Mouse (Mus musculus): ENCODE measurements at regions not wholly inside any gene's neighbourhood (a gene's known extent, or its start where the extent isn't known, plus 50 kb on each side); places are given as distances from the start of the nearest gene placed in this dataset.
A peak's percentile ranks its signal among the peaks of the same experiment; 100 is the strongest.

DNA sequence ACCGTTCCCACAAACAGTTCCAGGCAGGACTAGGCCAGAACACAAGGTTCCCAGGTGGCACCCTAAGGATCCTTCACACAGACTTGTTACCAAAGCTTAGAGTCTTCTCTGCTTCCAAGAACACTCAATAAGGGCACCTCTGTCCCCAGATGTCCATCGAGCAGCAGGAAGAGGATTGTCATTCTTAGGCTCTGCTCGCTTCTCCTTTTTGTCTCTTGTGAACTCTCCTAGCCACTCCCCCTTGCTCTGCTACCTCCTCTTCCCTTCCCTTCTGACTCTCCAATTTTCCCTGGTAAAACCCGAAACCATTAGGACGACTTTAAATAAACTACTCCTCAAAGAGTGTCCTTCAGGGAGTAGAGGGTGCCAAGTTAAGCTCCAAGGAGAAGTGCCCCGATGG, 124.4 kb upstream of the Pja1 start:
- intact Hi-C loops (cut with DNase I): no loop called here
- DNase-seq: no peak

GRCm38 (mm10) chrX:99593872-99594487, 122.9 kb upstream of the Pja1 start:
- no peak for DNase-seq
- intact Hi-C loops (cut with DNase I): no loop called here

GRCm38 (mm10) chrX:99592980-99593379, 121.9 kb upstream of the Pja1 start:
- intact Hi-C loops (cut with DNase I): no loop called here
- DNase-seq: no peak

DNA sequence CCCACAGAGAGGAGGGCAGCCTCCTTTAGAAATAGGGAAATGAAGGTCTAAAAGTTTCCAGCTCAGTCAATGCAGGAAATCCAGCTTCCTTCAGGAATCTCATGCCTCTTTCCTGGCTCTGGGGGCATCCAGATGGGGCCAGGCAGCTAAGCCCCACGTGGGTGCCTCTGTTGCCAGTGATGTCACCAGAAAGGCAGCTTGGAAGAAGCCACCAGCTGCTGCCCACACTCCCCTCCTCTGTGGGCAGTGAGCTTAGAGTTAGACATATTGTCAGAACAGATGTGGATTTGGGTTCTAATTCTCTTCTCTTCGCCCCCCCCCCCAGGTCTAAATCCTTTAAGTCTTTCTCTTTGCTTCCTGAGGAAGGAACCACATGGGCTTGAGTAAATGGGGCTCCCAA, 116.2 kb upstream of the Pja1 start:
- intact Hi-C loops (cut with DNase I): no loop called here
- no peak for DNase-seq

DNA sequence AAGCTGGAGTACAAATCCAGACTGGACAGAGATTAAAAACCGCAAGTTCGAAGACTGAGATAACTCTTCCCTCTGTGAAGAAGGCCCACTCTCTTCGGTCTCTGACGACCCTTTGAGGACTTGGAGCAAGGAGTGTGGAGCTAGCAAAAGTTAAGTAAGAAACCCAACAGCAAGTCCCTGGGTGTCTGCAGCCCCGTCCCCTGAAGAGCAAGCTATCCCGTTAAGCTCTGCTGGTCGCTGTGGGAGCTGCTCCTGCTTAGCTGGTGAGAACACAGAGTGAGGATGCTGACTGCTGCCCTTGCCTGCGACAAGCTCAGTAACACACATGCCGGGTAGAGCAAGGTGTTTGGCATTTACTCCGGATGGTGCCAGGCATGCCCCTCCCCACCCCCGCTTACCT, 115.2 kb upstream of the Pja1 start:
- no peak for DNase-seq
- intact Hi-C loops (cut with DNase I): no loop called here

GRCm38 (mm10) chrX:99585703-99586102, 114.6 kb upstream of the Pja1 start:
- no peak for DNase-seq
- intact Hi-C loops (cut with DNase I): no loop called here

DNA sequence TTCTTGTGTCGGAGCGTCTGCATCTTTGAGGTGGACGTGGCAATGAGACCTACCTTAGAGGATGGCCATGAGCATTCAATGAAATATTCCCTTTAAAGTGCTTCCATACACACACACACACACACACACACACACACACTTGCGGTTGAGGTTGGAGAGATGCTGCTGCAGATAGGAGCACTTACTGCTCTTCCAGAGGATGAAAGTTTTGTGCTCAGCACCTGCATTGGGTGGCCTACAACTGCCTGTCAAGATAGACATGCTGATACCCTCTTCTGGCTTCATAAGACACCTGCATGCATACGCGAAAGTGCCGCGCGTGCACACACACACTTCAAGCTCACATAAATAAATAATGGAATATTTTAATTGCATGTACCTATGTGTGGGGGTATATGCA, 111.5 kb upstream of the Pja1 start:
- no peak for DNase-seq
- intact Hi-C loops (cut with DNase I): no loop called here

DNA sequence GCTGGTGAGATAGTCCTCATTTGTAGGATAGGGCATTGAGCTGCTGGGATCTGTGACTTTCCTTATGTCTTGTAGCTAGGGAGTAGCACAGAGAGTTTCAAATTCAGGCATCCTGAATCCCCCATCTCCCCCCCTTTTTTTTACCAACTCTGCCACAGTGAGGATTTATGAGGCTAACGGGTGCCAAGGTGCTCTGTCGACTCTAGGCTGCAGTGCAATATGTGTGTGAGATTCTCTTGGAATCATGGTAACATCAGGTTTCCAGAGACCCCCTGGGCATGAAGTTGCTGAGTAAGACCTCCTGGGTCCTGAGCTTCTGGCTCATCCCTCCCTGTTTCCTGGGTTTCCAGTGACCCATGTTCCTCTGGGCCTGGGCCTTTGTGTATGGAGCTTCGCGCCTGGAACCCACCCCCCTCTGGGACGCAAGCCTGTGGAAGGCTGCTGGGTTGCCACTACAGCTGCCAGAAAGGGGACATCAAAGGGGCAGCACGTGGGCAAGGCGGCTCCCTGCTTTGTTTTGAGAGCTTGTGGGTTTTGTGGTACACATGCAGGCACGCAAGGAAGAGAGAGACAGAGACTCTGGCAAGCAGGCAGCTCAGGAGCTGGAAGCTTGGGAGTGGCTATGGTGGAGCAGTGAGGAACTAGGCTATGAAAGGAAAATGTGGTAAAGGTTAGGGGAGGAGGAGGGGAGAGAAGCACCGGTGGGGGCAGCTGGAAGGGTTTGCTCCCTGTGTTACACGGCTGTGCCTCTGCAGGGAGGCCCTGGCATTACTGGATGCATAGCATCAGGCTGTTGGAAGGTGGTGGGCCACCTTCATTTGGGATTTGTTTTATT, 110.8 kb upstream of the Pja1 start:
- intact Hi-C loops (cut with DNase I): no loop called here
- no peak for DNase-seq

DNA sequence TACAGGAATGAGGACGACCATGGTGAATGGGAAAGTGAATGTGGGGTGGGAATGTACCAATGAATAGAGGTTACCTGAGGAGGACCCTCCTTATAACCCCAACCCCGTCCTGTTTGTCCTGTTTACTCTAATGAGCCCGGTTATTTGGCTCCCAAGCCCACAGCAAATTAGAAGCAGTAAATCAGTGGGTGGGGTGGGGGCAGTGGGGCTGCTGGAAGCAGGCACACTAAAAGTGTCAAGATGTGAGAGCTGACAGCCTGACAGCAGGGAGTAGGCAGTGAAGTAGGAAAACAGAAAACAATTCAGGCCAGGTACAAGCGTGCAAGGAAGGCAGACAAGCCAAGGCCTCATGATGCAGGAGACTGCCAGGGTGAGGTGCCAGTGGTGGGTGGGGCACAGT, 108.1 kb upstream of the Pja1 start:
- intact Hi-C loops (cut with DNase I): no loop called here
- DNase-seq: no peak

GRCm38 (mm10) chrX:99578796-99579195, 107.7 kb upstream of the Pja1 start:
- intact Hi-C loops (cut with DNase I): no loop called here
- DNase-seq: no peak

- DNase-seq: no peak
- intact Hi-C loops (cut with DNase I): loop anchor here (2.0 kb wide), 1 partner anchor 438 kb away; the partner anchor contains the start of gene Efnb1
These were observed 104.0 kb upstream of the Pja1 start for GRCm38 (mm10) chrX:99575105-99575504.

DNA sequence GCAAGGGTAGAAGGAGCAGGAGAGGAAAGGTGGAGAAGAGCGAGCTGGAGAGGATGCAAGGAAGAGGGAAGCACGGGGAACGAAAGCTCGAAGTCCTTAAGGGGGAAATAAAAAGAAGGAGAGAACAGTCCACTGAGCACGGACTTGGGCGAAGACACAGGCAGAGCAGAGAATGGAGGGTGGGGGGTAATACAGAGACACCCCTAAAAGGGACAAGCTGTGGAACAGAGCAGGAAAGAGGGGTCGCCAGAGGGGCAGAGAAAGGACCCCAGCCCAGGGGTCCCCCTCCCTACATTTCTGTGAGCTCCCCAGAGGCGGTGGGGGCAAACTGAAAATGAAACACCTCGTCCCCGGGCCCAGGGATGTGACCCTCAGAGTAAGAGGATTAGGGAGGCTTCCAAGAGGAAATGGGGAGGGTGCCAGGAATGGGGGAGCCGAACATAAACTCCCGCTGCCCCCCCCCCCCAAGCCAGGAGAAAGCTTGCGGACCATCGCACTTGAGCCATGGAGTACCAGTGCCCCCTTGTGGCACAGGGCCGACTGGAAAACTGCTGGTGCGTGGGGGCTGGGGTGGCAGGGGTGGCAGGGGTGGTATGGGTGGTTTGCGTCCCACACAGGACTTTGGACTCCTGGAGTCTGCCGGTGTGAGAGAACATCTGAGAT, 103.5 kb upstream of the Pja1 start:
- DNase-seq: peak; percentile 81
- intact Hi-C loops (cut with DNase I): loop anchor here (2.0 kb wide), 1 partner anchor 438 kb away; the partner anchor contains the start of gene Efnb1

- intact Hi-C loops (cut with DNase I): no loop called here
- no peak for DNase-seq
These were observed 99.1 kb upstream of the Pja1 start for GRCm38 (mm10) chrX:99570161-99570560.

DNA sequence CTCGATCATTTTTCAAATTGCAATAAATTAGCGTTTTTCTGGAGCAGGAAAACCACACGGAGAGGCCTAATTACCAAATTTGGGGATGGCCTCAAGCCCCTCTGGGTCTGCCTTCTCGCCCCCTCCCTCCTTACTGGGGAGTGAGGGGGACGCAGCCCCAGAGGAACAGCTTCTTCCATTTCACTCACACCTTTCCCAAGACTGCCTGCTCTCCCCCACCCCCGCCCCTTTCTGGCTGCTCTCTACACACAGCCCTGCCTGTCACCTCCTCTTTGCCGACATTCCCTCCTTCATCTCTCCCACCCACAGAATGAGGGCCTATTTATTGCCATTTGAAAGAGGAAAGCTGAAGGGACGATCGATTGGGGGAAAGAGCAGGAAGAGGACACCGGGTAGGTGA, 97.2 kb upstream of the Pja1 start:
- intact Hi-C loops (cut with DNase I): no loop called here
- no peak for DNase-seq

- no peak for DNase-seq
- intact Hi-C loops (cut with DNase I): no loop called here
These were observed 96.5 kb upstream of the Pja1 start for GRCm38 (mm10) chrX:99567367-99568164.

GRCm38 (mm10) chrX:99561995-99562394, 90.9 kb upstream of the Pja1 start:
- peak; percentile 59 for DNase-seq
- intact Hi-C loops (cut with DNase I): no loop called here

DNA sequence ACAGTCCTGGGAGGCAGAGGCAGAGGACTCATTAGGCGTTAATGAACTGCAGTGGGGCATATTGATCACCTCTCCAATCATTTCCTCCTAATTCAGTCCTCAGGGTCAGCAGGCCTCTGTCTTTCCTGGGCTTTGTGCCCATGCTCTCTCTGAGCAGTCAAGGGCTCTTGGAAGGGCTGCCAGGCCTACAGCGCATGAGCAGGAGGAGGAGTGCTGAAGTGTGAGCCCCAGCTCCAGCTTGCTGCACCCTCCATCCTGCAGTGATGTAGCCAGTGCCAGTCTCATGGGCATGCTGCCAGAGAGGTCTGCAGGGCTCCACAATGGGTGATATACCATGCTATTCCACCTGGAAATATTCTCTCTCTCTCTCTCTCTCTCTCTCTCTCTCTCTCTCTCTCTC, 89.6 kb upstream of the Pja1 start:
- intact Hi-C loops (cut with DNase I): no loop called here

DNA sequence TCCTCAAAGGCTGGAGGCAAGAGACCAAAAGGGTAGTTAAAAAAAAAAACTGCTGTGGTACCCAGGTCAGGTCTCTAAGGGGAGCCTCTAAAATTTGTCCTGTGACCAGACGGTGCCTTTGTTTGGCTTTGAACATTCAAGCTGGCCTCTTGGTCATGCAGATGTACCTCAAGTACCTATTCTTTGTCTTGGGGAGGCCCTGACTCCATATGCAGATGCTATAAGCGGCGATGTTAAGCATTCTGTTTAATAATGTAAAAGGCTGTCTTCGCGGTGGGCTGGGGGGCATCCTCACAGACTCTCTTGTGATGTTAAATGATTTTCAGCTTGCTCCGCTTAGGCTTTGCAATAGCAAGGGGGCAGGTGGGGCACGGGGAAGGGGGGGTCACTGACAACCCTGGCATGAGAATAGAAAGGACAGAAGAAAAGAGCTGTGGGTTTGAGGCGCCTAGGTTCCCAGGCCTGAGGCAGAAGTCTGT, 85.8 kb upstream of the Pja1 start:
- no peak for DNase-seq
- intact Hi-C loops (cut with DNase I): no loop called here

More for the DNA sequence above, 89.6 kb upstream of the Pja1 start:
- peak; percentile 62 for DNase-seq

- intact Hi-C loops (cut with DNase I): no loop called here
- no peak for DNase-seq
These were observed 85.1 kb upstream of the Pja1 start for GRCm38 (mm10) chrX:99555976-99556781.

- intact Hi-C loops (cut with DNase I): no loop called here
- DNase-seq: no peak
These were observed 81.7 kb upstream of the Pja1 start for GRCm38 (mm10) chrX:99552778-99553177.
